Mouse (Mus musculus) MEL (cell line): ENCODE results near the gene Pcnx2.

Experiments
- CHD2 ChIP-seq: IDR thresholded peaks from 2 replicates; pipeline ENCODE4 v1.6.1; 2011; ENCODE audit warnings: low read length, improper control_type of control experiment
- CTCF ChIP-seq, 3 experiments: IDR thresholded peaks in 2 of 3; conservative IDR thresholded peaks in 1 of 3; 2 replicates each; pipeline ENCODE4 v1.5.1; 2011 to 2012; ENCODE audit warnings: low read length in 3 of 3, low read depth in 2 of 3, mild to moderate bottlenecking in 2 of 3, improper control_type of control experiment in 1 of 3, inconsistent platforms in 1 of 3, mixed read lengths in 1 of 3, moderate library complexity in 1 of 3; ENCODE audit not compliant: control insufficient read depth in 1 of 3, insufficient read depth in 1 of 3, poor library complexity in 1 of 3, severe bottlenecking in 1 of 3
- EP300 ChIP-seq, 2 experiments: IDR thresholded peaks; 2 replicates each; pipeline ENCODE4 v1.6.1; 2011; ENCODE audit warnings: improper control_type of control experiment in 2 of 2, low read length in 2 of 2, low read depth in 1 of 2, mild to moderate bottlenecking in 1 of 2
- ETS1 ChIP-seq: IDR thresholded peaks from 2 replicates; pipeline ENCODE4 v1.6.1; 2012; ENCODE audit warnings: low read depth, mild to moderate bottlenecking, inconsistent platforms, low read length, improper control_type of control experiment, moderate library complexity
- MAX ChIP-seq: IDR thresholded peaks from 2 replicates; pipeline ENCODE4 v1.6.1; 2011; ENCODE audit warnings: low read length, improper control_type of control experiment
- MAZ ChIP-seq: IDR thresholded peaks from 2 replicates; pipeline ENCODE4 v1.6.1; 2012; ENCODE audit warnings: low read depth, mild to moderate bottlenecking, inconsistent platforms, low read length, improper control_type of control experiment
- MYC ChIP-seq: IDR thresholded peaks from 2 replicates; pipeline ENCODE4 v1.6.1; 2011; ENCODE audit warnings: low read depth, mild to moderate bottlenecking, low read length, improper control_type of control experiment, moderate library complexity
- POLR2AphosphoS2 ChIP-seq: IDR thresholded peaks from 2 replicates; pipeline ENCODE4 v1.6.1; 2011; ENCODE audit warnings: low read length, improper control_type of control experiment
- TBP ChIP-seq: IDR thresholded peaks from 2 replicates; pipeline ENCODE4 v1.8.0; 2011; ENCODE audit warnings: low read depth, low read length, improper control_type of control experiment
- UBTF ChIP-seq: IDR thresholded peaks from 2 replicates; pipeline ENCODE4 v1.6.1; 2012; ENCODE audit warnings: low read depth, mild to moderate bottlenecking, inconsistent platforms, low read length, improper control_type of control experiment, moderate library complexity, borderline replicate concordance; ENCODE audit not compliant: insufficient read depth

- TF ChIP-seq CHD2 (no peak), CTCF (IDR thresholded peaks at IDR 0.05 in 2 of 3, conservative IDR thresholded peaks at IDR 0.05 in 1 of 3; ENCODE audit: control insufficient read depth in 1 of 3, insufficient read depth in 1 of 3, low read depth in 2 of 3, low read length in 3 of 3, poor library complexity in 1 of 3, severe bottlenecking in 1 of 3) (no peak), MYC (no peak), MAZ (no peak), MAX (no peak), TBP (no peak), ETS1 (no peak), POLR2AphosphoS2 (no peak), UBTF (no peak), EP300 (IDR thresholded peaks at IDR 0.05; ENCODE audit: low read depth in 1 of 2, low read length in 2 of 2) (no peak)
These were observed 155.7 kb downstream of the Pcnx2 start for GRCm38 (mm10) chr8:125742406-125742805.
